In the genomic region with DNA sequence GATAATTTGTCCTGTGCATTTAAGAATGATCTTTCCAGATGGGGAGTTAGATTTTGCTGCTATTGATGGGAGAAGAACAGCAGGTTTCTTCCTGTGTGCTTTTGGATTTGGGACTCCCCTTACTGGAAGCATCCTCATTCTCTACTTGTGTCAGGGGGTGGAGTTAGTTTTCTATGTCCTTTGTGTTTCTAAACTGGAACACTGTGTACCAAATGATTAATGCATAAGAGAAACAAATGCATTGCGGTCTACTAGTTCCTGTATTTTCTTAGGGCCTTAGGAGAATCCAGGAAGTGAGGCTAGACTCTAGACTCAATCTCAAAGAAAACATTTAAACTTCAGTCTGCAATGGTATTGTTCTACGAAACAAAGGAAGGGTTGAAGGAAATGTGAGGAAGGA, we compare ENCODE assay signal across 26 mouse cellular contexts.
DNase-seq lines count a peak whose midpoint lies in the region; ATAC-seq and TF ChIP-seq lines count a peak whose summit lies in the region.
"Had no signal": no experiment of that assay in that cellular context is flagged by ENCODE, and none has a peak within 500 bp of the region (broad histone marks: within the 10 kb centered on the region; RNA-seq: fewer than 3 reads in every experiment).

No protein-coding gene starts in this region.

- no peaks in the 10 kb centered on the region for H3K9me3 ChIP-seq in liver, postnatal 0 days (ENCODE audit: low read length)
- no peaks in the 10 kb centered on the region for H3K9me3 ChIP-seq in hindbrain, embryonic 10.5 days
- H3K9me3 ChIP-seq: embryonic facial prominence, embryonic 13.5 days; embryonic facial prominence, embryonic 15.5 days; forebrain, embryonic 10.5 days; forebrain, embryonic 12.5 days had no signal

- H3K36me3 ChIP-seq in liver, postnatal 0 days (replicated peaks; ENCODE audit: insufficient read depth, low read length): no peaks in the 10 kb centered on the region
- H3K36me3 ChIP-seq in hindbrain, embryonic 10.5 days: no peaks in the 10 kb centered on the region
- H3K36me3 ChIP-seq: embryonic facial prominence, embryonic 13.5 days; embryonic facial prominence, embryonic 15.5 days; forebrain, embryonic 10.5 days; forebrain, embryonic 12.5 days had no signal

- no peak for TF ChIP-seq CTCF in liver, postnatal 0 days (IDR thresholded peaks at IDR 0.05; ENCODE audit: low read depth)
- TF ChIP-seq CTCF in bone marrow macrophage, adult 2 months (IDR thresholded peaks at IDR 0.05; ENCODE audit: low read depth, low read length): no peak

- H3K4me2 ChIP-seq in liver, postnatal 0 days (ENCODE audit: low read depth, low read length): no peak overlapping the region
- H3K4me2 ChIP-seq: embryonic facial prominence, embryonic 13.5 days; embryonic facial prominence, embryonic 15.5 days; forebrain, embryonic 12.5 days had no signal

- TF ChIP-seq POLR2A in bone marrow macrophage, adult 2 months (IDR thresholded peaks at IDR 0.05; ENCODE audit: borderline replicate concordance, low read depth, low read length): no peak

- peak; percentile 68; the same call in 1 of the 2 replicates for TF ChIP-seq EP300 in liver, postnatal 0 days (IDR thresholded peaks at IDR 0.05; ENCODE audit: low read depth)

- 37% methylated on average over 2 of the region's 2 CpGs for WGBS in liver, postnatal 0 days (ENCODE audit: insufficient replicate concordance)
- 84% methylated on average over 2 of the region's 2 CpGs for WGBS in hindbrain, embryonic 10.5 days

- no peak for DNase-seq in liver, postnatal 0 days
- no peak for DNase-seq in liver
- DNase-seq in lung, postnatal 25 days (ENCODE audit: low spot score): peak; percentile 9
- no peak for DNase-seq in lung, postnatal 36 days
- DNase-seq in hindbrain, embryonic 10.5 days (ENCODE audit: low spot score): no peak
- DNase-seq in right cerebral cortex, postnatal 4 days: no peak
- DNase-seq: adrenal gland, adult 8-10 months; adrenal gland, postnatal 14 days; adrenal gland, postnatal 36 days; cerebellum, adult 11 months; cerebellum, adult 18-20 months; cerebellum, adult 8-10 months; cerebellum, adult 9-11 months; cerebellum, postnatal 14 days; cerebellum, postnatal 36 days; embryo, embryonic 11 days had no signal

- no peak overlapping the region for H3K27ac ChIP-seq in liver, postnatal 0 days (ENCODE audit: low read depth)
- peak overlapping the region; percentile 54 for H3K27ac ChIP-seq in bone marrow macrophage, adult 2 months (ENCODE audit: insufficient read depth, low read depth, low read length)
- H3K27ac ChIP-seq in hindbrain, embryonic 10.5 days: no peak overlapping the region
- H3K27ac ChIP-seq: embryonic facial prominence, embryonic 13.5 days; embryonic facial prominence, embryonic 15.5 days; forebrain, embryonic 10.5 days; forebrain, embryonic 12.5 days had no signal

- ATAC-seq in liver, postnatal 0 days: no peak
- 0 out of 2 replicates have a peak, but pooled peaks have one; percentile 31 for ATAC-seq in megakaryocyte progenitor cell, adult 5-6 weeks (replicated peaks; ENCODE audit: poor library complexity)
- ATAC-seq: activated CD4-positive, CD25-positive, alpha-beta regulatory T cell, adult 4 months; forebrain, embryonic 14.5 days; forebrain, embryonic 16.5 days had no signal

- H3K4me3 ChIP-seq in liver, postnatal 0 days (ENCODE audit: low read depth, low read length): no peak overlapping the region
- H3K4me3 ChIP-seq in bone marrow macrophage, adult 2 months (ENCODE audit: insufficient read depth, low read length): no peak overlapping the region
- H3K4me3 ChIP-seq in hindbrain, embryonic 10.5 days: no peak overlapping the region
- H3K4me3 ChIP-seq: embryonic facial prominence, embryonic 13.5 days; embryonic facial prominence, embryonic 15.5 days; erythroblast, embryonic 14.5 days; forebrain, embryonic 10.5 days; forebrain, embryonic 12.5 days had no signal

- no peak overlapping the region for H3K9ac ChIP-seq in liver, postnatal 0 days (replicated peaks)
- H3K9ac ChIP-seq: embryonic facial prominence, embryonic 13.5 days; embryonic facial prominence, embryonic 15.5 days; forebrain, embryonic 12.5 days had no signal

- no peaks in the 10 kb centered on the region for H3K27me3 ChIP-seq in liver, postnatal 0 days (ENCODE audit: insufficient read depth, low read length)
- no peaks in the 10 kb centered on the region for H3K27me3 ChIP-seq in hindbrain, embryonic 10.5 days (ENCODE audit: insufficient read depth, poor library complexity, severe bottlenecking)
- H3K27me3 ChIP-seq: embryonic facial prominence, embryonic 13.5 days; embryonic facial prominence, embryonic 15.5 days; forebrain, embryonic 12.5 days had no signal

- H3K4me1 ChIP-seq in liver, postnatal 0 days (ENCODE audit: insufficient read depth): no peaks in the 10 kb centered on the region
- peaks cover 2% of the 10 kb centered on the region; the same call in 1 of the 2 replicates for H3K4me1 ChIP-seq in bone marrow macrophage, adult 2 months (ENCODE audit: control insufficient read depth, insufficient read depth, low read length)
- H3K4me1 ChIP-seq in hindbrain, embryonic 10.5 days (replicated peaks): no peaks in the 10 kb centered on the region
- H3K4me1 ChIP-seq: embryonic facial prominence, embryonic 15.5 days; forebrain, embryonic 10.5 days; forebrain, embryonic 12.5 days had no signal
